Mouse (Mus musculus) forebrain, embryonic 16.5 days (tissue): ENCODE measurements around the gene Cebpe. TPM values are rescaled to one million over a fixed set of nuclear protein-coding genes. Genes with fewer than 3 reads are reported as not detected.

ENCODE experiments used
- ATAC-seq: fragments of 200-750 bp; cut with Nextera tagmentation; 2 replicates; pipeline ENCODE4 v1.8.0; 2017; ENCODE audit warnings: mild to moderate bottlenecking, moderate library complexity
- H3K27ac ChIP-seq: fragments of 300-500 bp; sonication (generic); 2 replicates; pipeline ENCODE4 v1.5.1; 2014; ENCODE audit warnings: low read length, control low read depth
- H3K27me3 ChIP-seq: fragments of 300-500 bp; sonication (generic); replicated peaks from 2 replicates; pipeline ENCODE4 v1.6.1; 2014; ENCODE audit warnings: low read length; ENCODE audit not compliant: control insufficient read depth, insufficient read depth
- H3K36me3 ChIP-seq: fragments of 300-500 bp; sonication (generic); 2 replicates; pipeline ENCODE4 v1.6.1; 2014; ENCODE audit not compliant: control insufficient read depth, insufficient read depth
- H3K4me1 ChIP-seq: fragments of 300-500 bp; sonication (generic); replicated peaks from 2 replicates; pipeline ENCODE4 v1.6.1; 2014; ENCODE audit warnings: low read length; ENCODE audit not compliant: control insufficient read depth, insufficient read depth
- H3K4me2 ChIP-seq: fragments of 300-500 bp; sonication (generic); 2 replicates; pipeline ENCODE4 v1.6.1; 2014; ENCODE audit warnings: mild to moderate bottlenecking, low read length, control low read depth
- H3K4me3 ChIP-seq: fragments of 300-500 bp; sonication (generic); replicated peaks from 2 replicates; pipeline ENCODE4 v1.5.1; 2014; ENCODE audit warnings: mild to moderate bottlenecking, low read length, control low read depth
- H3K9ac ChIP-seq: fragments of 300-500 bp; sonication (generic); replicated peaks from 2 replicates; pipeline ENCODE4 v1.6.1; 2014; ENCODE audit warnings: low read depth, low read length, control low read depth
- H3K9me3 ChIP-seq: fragments of 300-500 bp; sonication (generic); 2 replicates; pipeline ENCODE4 v1.6.1; 2016; ENCODE audit warnings: low read length; ENCODE audit not compliant: control insufficient read depth
- WGBS: fragments of 180-500 bp; shearing (Covaris S2); extraction: QIAGEN DNeasy Blood & Tissue Kit; methylation state at CpG from one replicate; pipeline ENCODE4 v1.1.7; 2014; 5-methylcytosine and 5-hydroxymethylcytosine counted together
- polyA plus RNA-seq: library from polyadenylated mRNA; unstranded; fragments of >200 nt; fragmentation: Nextera tagmentation; extraction: Ambion mirVana; gene quantifications from 2 replicates; pipeline ENCODE4 v1.2.1, GENCODE M21; 2015

Cebpe gene
- polyA plus RNA-seq, 1 experiment from 2014 or later, result not detected

GRCm38 (mm10) chr14:54744473-54744872, 32.5 kb upstream of the Cebpe start:
- Histone ChIP-seq H3K4me2 (no peak overlapping the region), H3K4me1 (no peaks in the 10 kb centered on the region), H3K27ac (no peak overlapping the region), H3K27me3 (no peaks in the 10 kb centered on the region), H3K36me3 (no peaks in the 10 kb centered on the region), H3K9ac (no peak overlapping the region), H3K4me3 (no peak overlapping the region), H3K9me3 (no peaks in the 10 kb centered on the region)
- 74% methylated on average over 8 of the region's 8 CpGs for WGBS
- ATAC-seq, result no peak

GRCm38 (mm10) chr14:54742375-54742774, 30.4 kb upstream of the Cebpe start:
- H3K27ac ChIP-seq, result no peak overlapping the region
- no peak overlapping the region for H3K4me3 ChIP-seq
- no peaks in the 10 kb centered on the region for H3K36me3 ChIP-seq
- WGBS, result 93% methylated on average over 2 of the region's 2 CpGs
- H3K27me3 ChIP-seq, result no peaks in the 10 kb centered on the region
- ATAC-seq, result no peak
- H3K9me3 ChIP-seq, result no peaks in the 10 kb centered on the region
- H3K9ac ChIP-seq, result no peak overlapping the region
- no peak overlapping the region for H3K4me2 ChIP-seq
- H3K4me1 ChIP-seq, result no peaks in the 10 kb centered on the region

- H3K4me1 ChIP-seq, result peaks cover 3% of the 10 kb centered on the region; the same call in 1 of the 2 replicates
- no peak for ATAC-seq
- 89% methylated on average over 6 of the region's 6 CpGs for WGBS
- H3K27me3 ChIP-seq, result no peaks in the 10 kb centered on the region
- H3K4me3 ChIP-seq, result no peak overlapping the region
- H3K4me2 ChIP-seq, result no peak overlapping the region
- no peak overlapping the region for H3K9ac ChIP-seq
- no peaks in the 10 kb centered on the region for H3K36me3 ChIP-seq
- no peaks in the 10 kb centered on the region for H3K9me3 ChIP-seq
- H3K27ac ChIP-seq, result no peak overlapping the region
These were observed 29.7 kb upstream of the Cebpe start for GRCm38 (mm10) chr14:54741721-54742120.

GRCm38 (mm10) chr14:54737634-54738033, 25.7 kb upstream of the Cebpe start:
- H3K4me1 ChIP-seq, result peaks cover 6% of the 10 kb centered on the region; the same call in 1 of the 2 replicates
- H3K4me2 ChIP-seq, result no peak overlapping the region
- no peak overlapping the region for H3K9ac ChIP-seq
- no peak for ATAC-seq
- H3K27me3 ChIP-seq, result no peaks in the 10 kb centered on the region
- no peaks in the 10 kb centered on the region for H3K9me3 ChIP-seq
- H3K36me3 ChIP-seq, result no peaks in the 10 kb centered on the region
- peak overlapping the region; percentile 0 for H3K27ac ChIP-seq
- H3K4me3 ChIP-seq, result no peak overlapping the region
- WGBS, result 46% methylated on average over 10 of the region's 10 CpGs

GRCm38 (mm10) chr14:54736555-54737552, 24.9 kb upstream of the Cebpe start:
- Histone ChIP-seq H3K4me3 (no peak overlapping the region), H3K4me2 (no peak overlapping the region), H3K27me3 (no peaks in the 10 kb centered on the region), H3K4me1 (peaks cover 6% of the 10 kb centered on the region; the same call in 1 of the 2 replicates), H3K9ac (no peak overlapping the region), H3K36me3 (no peaks in the 10 kb centered on the region), H3K27ac (peak overlapping the region; percentile 56; the same call in 1 of the 2 replicates), H3K9me3 (no peaks in the 10 kb centered on the region)
- WGBS, result 55% methylated on average over 14 of the region's 14 CpGs
- ATAC-seq, result peak; percentile 77

- no peak for ATAC-seq
- no peak overlapping the region for H3K4me3 ChIP-seq
- H3K9me3 ChIP-seq, result no peaks in the 10 kb centered on the region
- 84% methylated on average over 4 of the region's 4 CpGs for WGBS
- H3K27me3 ChIP-seq, result no peaks in the 10 kb centered on the region
- H3K27ac ChIP-seq, result no peak overlapping the region
- no peak overlapping the region for H3K9ac ChIP-seq
- no peaks in the 10 kb centered on the region for H3K36me3 ChIP-seq
- peaks cover 6% of the 10 kb centered on the region; the same call in 1 of the 2 replicates for H3K4me1 ChIP-seq
- H3K4me2 ChIP-seq, result no peak overlapping the region
These were observed 23.2 kb upstream of the Cebpe start for GRCm38 (mm10) chr14:54735221-54735620.

GRCm38 (mm10) chr14:54734004-54734403, 22.0 kb upstream of the Cebpe start:
- H3K4me2 ChIP-seq, result no peak overlapping the region
- H3K27me3 ChIP-seq, result no peaks in the 10 kb centered on the region
- 81% methylated on average over 4 of the region's 4 CpGs for WGBS
- no peak overlapping the region for H3K4me3 ChIP-seq
- H3K9me3 ChIP-seq, result no peaks in the 10 kb centered on the region
- no peak overlapping the region for H3K27ac ChIP-seq
- peaks cover 14% of the 10 kb centered on the region for H3K4me1 ChIP-seq
- no peak overlapping the region for H3K9ac ChIP-seq
- no peak for ATAC-seq
- no peaks in the 10 kb centered on the region for H3K36me3 ChIP-seq

GRCm38 (mm10) chr14:54732206-54732605, 20.2 kb upstream of the Cebpe start:
- 92% methylated on average over 8 of the region's 8 CpGs for WGBS
- Histone ChIP-seq H3K4me1 (peaks cover 15% of the 10 kb centered on the region), H3K9me3 (no peaks in the 10 kb centered on the region)

GRCm38 (mm10) chr14:54730305-54730704, 18.3 kb upstream of the Cebpe start:
- Histone ChIP-seq H3K36me3 (no peaks in the 10 kb centered on the region), H3K27ac (peak overlapping the region; percentile 53; the same call in 1 of the 2 replicates), H3K4me1 (peaks cover 9% of the 10 kb centered on the region), H3K27me3 (no peaks in the 10 kb centered on the region), H3K9ac (no peak overlapping the region), H3K9me3 (no peaks in the 10 kb centered on the region), H3K4me3 (no peak overlapping the region), H3K4me2 (no peak overlapping the region)
- peak; percentile 55; the same call in 1 of the 2 replicates for ATAC-seq
- WGBS, result 53% methylated on average over 6 of the region's 6 CpGs

More at GRCm38 (mm10) chr14:54732206-54732605, 20.2 kb upstream of the Cebpe start:
- no peak overlapping the region for H3K9ac ChIP-seq
- ATAC-seq, result no peak
- H3K4me3 ChIP-seq, result no peak overlapping the region
- no peaks in the 10 kb centered on the region for H3K27me3 ChIP-seq
- H3K4me2 ChIP-seq, result no peak overlapping the region
- H3K36me3 ChIP-seq, result no peaks in the 10 kb centered on the region
- H3K27ac ChIP-seq, result no peak overlapping the region
